Mouse (Mus musculus) megakaryocyte, embryonic 14.5 days (primary cell): Measurements from ENCODE around the gene Fn3krp. TPM values are rescaled to one million over a fixed set of nuclear protein-coding genes. Genes with fewer than 3 reads are reported as not detected.
A peak's percentile ranks its signal among the peaks of the same experiment; 100 is the strongest.

Experiments used
- H3K27me3 ChIP-seq: replicated peaks from 2 replicates; pipeline ENCODE3; 2012; ENCODE audit warnings: inconsistent platforms
- H3K36me3 ChIP-seq: replicated peaks from 2 replicates; pipeline ENCODE3; 2012; ENCODE audit warnings: low read length, inconsistent platforms, mixed read lengths
- H3K4me1 ChIP-seq: 2 replicates; pipeline ENCODE4 v1.6.1; 2012; ENCODE audit warnings: inconsistent platforms
- H3K4me3 ChIP-seq: replicated peaks from 2 replicates; pipeline ENCODE3; 2012; ENCODE audit warnings: moderate library complexity, mild to moderate bottlenecking, inconsistent platforms
- H3K9me3 ChIP-seq: 2 replicates; pipeline ENCODE4 v1.6.1; 2012; ENCODE audit warnings: inconsistent platforms
- FLI1 ChIP-seq: IDR thresholded peaks from 2 replicates; pipeline ENCODE4 v1.6.1; 2012; ENCODE audit warnings: low read length, inconsistent platforms, mixed read lengths
- GATA1 ChIP-seq: IDR thresholded peaks from 3 replicates; pipeline ENCODE4 v1.6.1; 2012; ENCODE audit warnings: mixed read lengths, low read length, inconsistent platforms, borderline replicate concordance
- polyA plus RNA-seq: library from polyadenylated mRNA; stranded (reverse); fragments of >175 nt; gene quantifications from 2 replicates; pipeline ENCODE4 v1.2.3, GENCODE M21; 2012; ENCODE audit warnings: low replicate concordance; ENCODE audit not compliant: insufficient read depth

Fn3krp gene
- 0.48 TPM in 1 of 2 replicates, not detected in the other for polyA plus RNA-seq

GRCm38 (mm10) chr11:121420830-121421552 lies at the start of gene Fn3krp:
Gene Fn3krp, plus strand, starts transcription at chr11:121421401.
- H3K9me3 ChIP-seq: no peaks in the 10 kb centered on the region
- H3K4me3 ChIP-seq: peak within 1 kb of the TSS; percentile 97
- no peaks in the 10 kb centered on the region for H3K27me3 ChIP-seq
- H3K36me3 ChIP-seq: peaks cover 13% of the 10 kb centered on the region
- TF ChIP-seq FLI1 (no peak), GATA1 (no peak)
- H3K4me1 ChIP-seq: peaks cover 26% of the 10 kb centered on the region

DNA sequence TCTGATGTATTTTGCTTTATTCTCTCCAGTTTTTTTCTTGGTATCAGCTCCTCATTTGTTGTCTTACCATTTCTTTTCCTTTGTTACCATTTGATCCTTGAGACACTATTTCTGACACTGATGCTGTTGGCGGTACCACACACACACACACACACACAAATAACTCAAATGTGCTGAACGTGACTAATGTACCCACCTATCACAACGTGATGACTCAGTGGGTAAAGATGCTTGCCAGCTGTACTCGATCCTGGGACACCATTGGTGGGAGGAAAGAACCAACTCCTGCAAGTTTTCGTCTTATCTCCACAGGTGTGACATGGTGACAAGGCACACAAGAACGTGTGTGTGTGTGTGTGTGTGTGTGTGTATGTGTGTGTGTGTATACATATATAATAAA lies 47.9 kb upstream of the Fn3krp start:
- peaks cover 32% of the 10 kb centered on the region for H3K4me1 ChIP-seq
- H3K4me3 ChIP-seq: no peak overlapping the region
- H3K9me3 ChIP-seq: peaks cover 2% of the 10 kb centered on the region
- no peaks in the 10 kb centered on the region for H3K36me3 ChIP-seq
- H3K27me3 ChIP-seq: peaks cover 2% of the 10 kb centered on the region
- TF ChIP-seq FLI1: no peak
- no peak for TF ChIP-seq GATA1

DNA sequence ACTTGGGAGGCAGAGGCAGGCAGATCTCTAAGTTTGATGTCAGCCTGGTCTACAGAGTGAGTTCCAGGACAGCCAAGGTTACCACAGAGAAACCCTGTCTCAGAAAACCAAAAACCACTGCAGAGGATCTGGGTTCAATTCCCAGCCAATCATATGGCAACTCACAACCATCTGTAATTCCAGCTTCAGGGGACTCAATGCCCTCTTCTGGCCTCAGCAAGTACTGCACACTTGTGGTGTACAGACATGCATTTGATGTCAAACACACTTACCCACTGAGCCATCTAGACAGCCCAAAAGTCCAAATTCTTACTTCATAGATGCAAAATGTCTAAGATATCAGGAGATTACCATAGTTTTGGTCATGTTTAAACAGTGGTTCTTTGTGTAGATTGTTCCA lies 42.6 kb upstream of the Fn3krp start:
- Histone ChIP-seq H3K4me3 (no peak overlapping the region), H3K36me3 (no peaks in the 10 kb centered on the region), H3K27me3 (peaks cover 1% of the 10 kb centered on the region), H3K4me1 (peaks cover 10% of the 10 kb centered on the region), H3K9me3 (peaks cover 9% of the 10 kb centered on the region)
- TF ChIP-seq GATA1 (no peak), FLI1 (no peak)

GRCm38 (mm10) chr11:121380294-121380693 lies 40.9 kb upstream of the Fn3krp start:
- H3K9me3 ChIP-seq: peaks cover 10% of the 10 kb centered on the region
- H3K4me3 ChIP-seq: no peak overlapping the region
- TF ChIP-seq FLI1 (no peak), GATA1 (no peak)
- H3K4me1 ChIP-seq: peaks cover 4% of the 10 kb centered on the region; the same call in 1 of the 2 replicates
- peaks cover 5% of the 10 kb centered on the region for H3K27me3 ChIP-seq
- H3K36me3 ChIP-seq: no peaks in the 10 kb centered on the region

DNA sequence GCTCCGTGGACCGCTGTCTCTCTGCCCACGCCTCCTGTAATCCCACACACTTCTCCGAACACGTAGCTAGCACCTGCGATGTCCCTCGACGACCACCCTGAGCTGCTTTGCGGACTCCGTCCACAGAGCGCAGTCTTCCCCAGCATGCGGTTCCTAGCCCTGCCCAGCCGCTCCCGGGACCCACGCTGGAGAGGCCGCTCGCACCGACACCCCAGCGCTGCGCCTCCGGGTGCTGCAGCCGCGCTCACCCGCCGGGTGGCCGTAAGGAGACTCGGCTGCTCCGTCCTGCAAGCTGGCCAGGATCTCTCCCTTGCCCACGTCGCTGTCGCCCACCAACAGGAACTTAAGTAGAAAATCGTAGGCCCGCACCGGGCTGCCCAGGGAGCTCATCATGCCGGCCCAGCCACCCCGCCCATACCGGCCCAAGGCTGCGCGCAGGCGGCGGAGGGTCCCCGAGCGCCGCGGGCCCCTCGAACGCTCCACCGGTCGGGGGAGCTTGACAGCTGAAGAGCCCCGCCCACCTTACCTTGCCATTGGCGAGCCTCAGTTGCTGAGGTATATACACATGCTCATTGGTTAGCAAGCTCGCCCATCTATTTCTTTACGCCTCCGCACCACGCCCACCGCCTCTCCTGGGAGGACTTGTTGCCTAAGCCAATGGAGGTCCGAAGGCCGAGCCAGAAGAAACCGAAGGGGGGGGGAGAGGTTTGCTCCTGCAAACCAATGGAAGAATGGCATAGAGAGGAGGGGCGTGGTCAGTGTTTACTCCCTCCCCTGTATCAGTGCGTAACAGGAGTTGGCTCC lies 33.2 kb upstream of the Fn3krp start, which contains the start of gene Rab40b:
TSS of gene Rab40b (minus strand) at position 502 of the 804 bp plus-strand sequence.
- Histone ChIP-seq H3K9me3 (peaks cover 43% of the 10 kb centered on the region), H3K4me1 (peaks cover 33% of the 10 kb centered on the region), H3K36me3 (no peaks in the 10 kb centered on the region), H3K27me3 (peaks cover 31% of the 10 kb centered on the region), H3K4me3 (peak within 1 kb of the TSS; percentile 91)
- TF ChIP-seq FLI1 (no peak), GATA1 (no peak)

DNA sequence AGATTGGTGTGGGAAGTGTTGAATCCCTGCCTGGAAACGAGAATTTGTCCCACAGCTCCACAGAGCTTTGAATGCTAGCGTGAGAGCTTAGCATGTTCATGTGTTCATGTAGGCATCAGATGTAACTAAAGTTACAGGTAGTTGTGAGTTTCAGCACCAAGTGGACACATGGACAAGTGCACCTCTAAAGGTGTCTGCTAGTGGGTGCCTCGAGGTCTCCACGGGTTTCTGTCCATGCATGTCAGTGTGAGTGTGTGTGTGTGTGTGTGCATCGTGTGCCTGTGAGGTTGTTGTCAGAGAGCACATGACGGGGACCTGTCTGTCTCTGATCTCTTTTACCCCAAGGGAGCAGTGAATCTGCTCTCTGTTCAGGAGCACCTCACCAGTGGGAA lies 32.7 kb upstream of the Fn3krp start:
- H3K36me3 ChIP-seq: no peaks in the 10 kb centered on the region
- TF ChIP-seq GATA1 (no peak), FLI1 (no peak)
- peak overlapping the region; percentile 91 for H3K4me3 ChIP-seq
- peaks cover 43% of the 10 kb centered on the region for H3K9me3 ChIP-seq
- peaks cover 33% of the 10 kb centered on the region for H3K4me1 ChIP-seq
- peaks cover 32% of the 10 kb centered on the region for H3K27me3 ChIP-seq

DNA sequence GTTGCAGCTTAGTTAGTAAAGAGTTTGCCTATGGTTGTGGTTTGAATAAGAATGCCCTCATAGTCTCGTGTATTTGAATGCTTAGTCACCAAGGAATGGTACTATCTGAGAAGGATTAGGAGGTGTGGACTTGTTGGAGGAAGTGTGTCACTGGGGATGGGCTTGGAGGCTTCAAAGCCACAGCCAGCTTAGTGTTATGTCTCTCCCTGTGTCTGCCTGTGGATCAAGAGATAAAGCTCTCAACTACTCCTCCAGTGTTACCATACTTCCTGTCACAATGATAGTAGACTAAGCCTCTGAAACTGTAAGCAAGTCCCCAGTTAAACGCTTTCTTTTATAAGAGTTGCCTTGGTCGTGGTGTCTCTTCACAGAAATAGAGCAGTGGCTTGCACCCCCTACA lies 30.4 kb upstream of the Fn3krp start:
- Histone ChIP-seq H3K9me3 (peaks cover 40% of the 10 kb centered on the region), H3K36me3 (no peaks in the 10 kb centered on the region), H3K4me1 (peaks cover 38% of the 10 kb centered on the region), H3K4me3 (no peak overlapping the region), H3K27me3 (peaks cover 28% of the 10 kb centered on the region)
- TF ChIP-seq FLI1 (no peak), GATA1 (no peak)

DNA sequence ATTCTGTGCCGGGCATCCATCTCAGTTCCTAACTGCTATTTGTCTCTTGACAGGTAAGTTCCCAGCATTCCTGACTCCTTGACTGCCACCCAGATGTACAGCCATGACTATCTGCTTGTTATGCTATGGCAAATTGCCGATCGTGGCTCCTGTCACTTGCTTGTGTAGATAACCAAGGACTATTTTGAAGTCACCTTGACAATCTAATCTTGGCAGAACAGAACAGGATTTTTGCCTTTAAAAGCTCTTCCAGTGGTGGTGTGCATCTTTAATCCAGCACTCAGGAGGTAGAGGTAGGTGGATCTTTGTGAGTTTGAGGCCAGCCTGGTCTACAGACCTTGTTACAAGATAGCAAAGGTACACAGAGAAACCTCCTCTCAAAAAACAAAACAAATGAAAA lies 28.8 kb upstream of the Fn3krp start:
- H3K36me3 ChIP-seq: no peaks in the 10 kb centered on the region
- TF ChIP-seq FLI1 (no peak), GATA1 (no peak)
- peaks cover 19% of the 10 kb centered on the region for H3K27me3 ChIP-seq
- no peak overlapping the region for H3K4me3 ChIP-seq
- H3K9me3 ChIP-seq: peaks cover 40% of the 10 kb centered on the region
- peaks cover 36% of the 10 kb centered on the region for H3K4me1 ChIP-seq

- no peak overlapping the region for H3K4me3 ChIP-seq
- H3K27me3 ChIP-seq: peaks cover 4% of the 10 kb centered on the region
- H3K9me3 ChIP-seq: no peaks in the 10 kb centered on the region
- peaks cover 34% of the 10 kb centered on the region for H3K4me1 ChIP-seq
- no peak for TF ChIP-seq FLI1
- TF ChIP-seq GATA1: no peak
- no peaks in the 10 kb centered on the region for H3K36me3 ChIP-seq
Observed at GRCm38 (mm10) chr11:121407366-121408155, 13.6 kb upstream of the Fn3krp start.
